Mouse (Mus musculus) G1E (cell line): ENCODE data around the gene Morc1. TPM values are rescaled to one million over a fixed set of nuclear protein-coding genes. Genes with fewer than 3 reads are reported as not detected.

ENCODE experiments used
- ATAC-seq: 2 replicates; pipeline ENCODE4 v1.8.0; 2016; ENCODE audit warnings: mild to moderate bottlenecking; ENCODE audit not compliant: insufficient number of reproducible peaks, poor library complexity, low FRiP score, severe bottlenecking; ENCODE audit errors: extremely low read depth
- DNase-seq: peaks from one replicate; pipeline ENCODE4 v3.0.0; 2012; ENCODE audit warnings: low spot score
- H3K27me3 ChIP-seq: 2 replicates; pipeline ENCODE4 v1.6.1; 2012; ENCODE audit warnings: mild to moderate bottlenecking, low read length, inconsistent platforms; ENCODE audit not compliant: insufficient read depth
- H3K36me3 ChIP-seq: replicated peaks from 2 replicates; pipeline ENCODE3; 2012; ENCODE audit warnings: mild to moderate bottlenecking, inconsistent platforms
- H3K4me1 ChIP-seq: 2 replicates; pipeline ENCODE4 v1.6.1; 2012; ENCODE audit warnings: low read depth, low read length, inconsistent platforms, mixed read lengths; ENCODE audit not compliant: insufficient read depth
- H3K4me3 ChIP-seq: 2 replicates; pipeline ENCODE4 v1.5.1; 2012; ENCODE audit warnings: low read depth, mild to moderate bottlenecking, inconsistent platforms, low read length, moderate library complexity, mixed read lengths
- H3K9me3 ChIP-seq: replicated peaks from 2 replicates; pipeline ENCODE4 v1.6.1; 2012; ENCODE audit warnings: inconsistent platforms
- CTCF ChIP-seq: IDR thresholded peaks from 2 replicates; pipeline ENCODE4 v1.5.1; 2012; ENCODE audit warnings: low read depth, low read length, inconsistent platforms, mixed read lengths
- GATA1 ChIP-seq: IDR thresholded peaks from 2 replicates; pipeline ENCODE4 v1.6.1; 2012; ENCODE audit warnings: borderline replicate concordance, low read length, inconsistent platforms, mixed read lengths
- GATA2 ChIP-seq: IDR thresholded peaks from 2 replicates; pipeline ENCODE4 v1.6.1; 2012; ENCODE audit warnings: low read depth, low read length, inconsistent platforms, borderline replicate concordance
- POLR2AphosphoS5 ChIP-seq: IDR thresholded peaks from 2 replicates; pipeline ENCODE4 v1.6.1; 2012; ENCODE audit warnings: low read depth, low read length, inconsistent platforms; ENCODE audit not compliant: insufficient replicate concordance
- TAL1 ChIP-seq: conservative IDR thresholded peaks from 2 replicates; pipeline ENCODE4 v1.6.1; 2012; ENCODE audit warnings: low read depth, low read length, inconsistent platforms, mixed read lengths
- polyA plus RNA-seq: library from polyadenylated mRNA; stranded (reverse); fragments of >175 nt; gene quantifications from 2 replicates; pipeline ENCODE4 v1.2.3, GENCODE M21; 2012
- total RNA-seq, 2 experiments: library from RNA; stranded (forward) in 1 of 2; stranded (reverse) in 1 of 2; fragments of 200-1000 nt in 1 of 2; fragments of >200 nt in 1 of 2; fragmentation: Nextera tagmentation in 1 of 2; gene quantifications; 2 replicates each; pipeline ENCODE4 v1.2.3; 2014 to 2017

Morc1 gene
- total and polyA plus RNA-seq, 3 experiments = 0.05 TPM; not detected in 2

- no peak for DNase-seq
- Histone ChIP-seq H3K27me3 (0 out of 2 replicates have a peak, but pooled peaks cover 5% of the 10 kb centered on the region), H3K36me3 (no peaks in the 10 kb centered on the region), H3K4me1 (peaks cover 10% of the 10 kb centered on the region; the same call in 1 of the 2 replicates), H3K4me3 (no peak overlapping the region), H3K9me3 (no peaks in the 10 kb centered on the region)
- ATAC-seq = no peak
- no peak for TF ChIP-seq GATA2
- TF ChIP-seq TAL1 = no peak
- TF ChIP-seq GATA1 = no peak
- TF ChIP-seq CTCF = no peak
- TF ChIP-seq POLR2AphosphoS5 = no peak
Observed at GRCm38 (mm10) chr16:48676205-48676604, 245.2 kb downstream of the Morc1 start.

DNA sequence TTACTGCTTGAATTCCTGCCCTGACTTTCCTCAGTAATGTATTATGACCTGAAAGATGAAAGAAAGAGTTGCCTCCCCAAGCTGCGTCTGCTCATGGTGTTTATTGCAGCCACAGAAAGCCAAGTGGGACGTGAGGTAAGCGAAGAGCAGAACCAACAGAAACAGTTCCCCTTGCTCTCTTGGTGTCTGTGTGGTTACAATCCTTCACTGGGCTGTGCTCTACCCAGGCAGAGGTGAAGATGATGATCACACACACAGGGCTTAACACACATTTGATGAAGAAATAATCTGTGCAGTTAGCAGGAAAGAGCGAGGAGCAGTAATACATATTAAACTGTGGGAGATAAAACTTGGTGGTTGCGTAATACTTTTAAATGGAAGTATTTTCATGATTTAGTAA lies 246.3 kb downstream of the Morc1 start:
- H3K9me3 ChIP-seq = no peaks in the 10 kb centered on the region
- TF ChIP-seq CTCF (no peak), GATA1 (no peak), POLR2AphosphoS5 (no peak), GATA2 (no peak), TAL1 (no peak)
- peaks cover 10% of the 10 kb centered on the region; the same call in 1 of the 2 replicates for H3K4me1 ChIP-seq
- H3K36me3 ChIP-seq = no peaks in the 10 kb centered on the region
- 0 out of 2 replicates have a peak, but pooled peaks cover 5% of the 10 kb centered on the region for H3K27me3 ChIP-seq
- H3K4me3 ChIP-seq = no peak overlapping the region
- ATAC-seq = no peak
- DNase-seq = no peak

DNA sequence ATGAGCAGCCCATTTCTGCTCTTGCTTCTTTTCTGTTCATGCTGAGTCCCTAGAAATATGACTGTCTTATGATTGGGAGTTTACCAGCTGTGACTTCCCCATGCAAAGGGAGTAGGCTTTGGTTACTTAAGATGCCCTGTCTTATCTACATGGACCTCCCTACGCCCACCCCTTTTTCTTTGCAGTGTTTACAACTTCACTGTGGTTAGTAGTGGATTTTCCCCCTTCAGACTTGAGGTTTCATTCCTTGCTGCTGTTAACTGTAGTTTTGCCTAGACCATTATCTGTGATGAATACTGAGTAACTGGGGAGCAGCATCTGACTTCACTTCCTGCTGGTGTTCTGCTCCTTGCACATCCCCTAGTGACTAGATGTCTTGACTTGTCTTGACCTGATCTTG lies 247.0 kb downstream of the Morc1 start:
- DNase-seq (no peak), ATAC-seq (no peak)
- TF ChIP-seq GATA1 = no peak
- no peak for TF ChIP-seq CTCF
- TF ChIP-seq TAL1 = no peak
- no peak for TF ChIP-seq POLR2AphosphoS5
- TF ChIP-seq GATA2 = no peak
- Histone ChIP-seq H3K4me3 (no peak overlapping the region), H3K9me3 (no peaks in the 10 kb centered on the region), H3K4me1 (peaks cover 10% of the 10 kb centered on the region; the same call in 1 of the 2 replicates), H3K27me3 (0 out of 2 replicates have a peak, but pooled peaks cover 5% of the 10 kb centered on the region), H3K36me3 (no peaks in the 10 kb centered on the region)

Other genes starting within 250 kb of the Morc1 start
- 49.6 and 56.4 TPM in 2 replicates for gene Dppa4, start 147.5 kb upstream of the Morc1 start, total RNA-seq (2014; fragmentation: Nextera tagmentation)
- gene Dppa4, start 147.5 kb upstream of the Morc1 start, total RNA-seq (2017) = 73.0 and 83.9 TPM in 2 replicates
- 10.1 and 12.0 TPM in 2 replicates for gene Dppa4, start 147.5 kb upstream of the Morc1 start, polyA plus RNA-seq
- gene Dppa2, start 127.3 kb upstream of the Morc1 start, total RNA-seq (2014; fragmentation: Nextera tagmentation) = 0.39 and 0.83 TPM in 2 replicates
- gene Dppa2, start 127.3 kb upstream of the Morc1 start, total RNA-seq (2017) = 0.06 and 0.11 TPM in 2 replicates
- gene Dppa2, start 127.3 kb upstream of the Morc1 start, polyA plus RNA-seq = not detected in 2 replicates
- not detected in 2 replicates for gene Gm5485, start 18.8 kb upstream of the Morc1 start, total RNA-seq (2014; fragmentation: Nextera tagmentation)
- not detected in 2 replicates for gene Gm5485, start 18.8 kb upstream of the Morc1 start, total RNA-seq (2017)
- gene Gm5485, start 18.8 kb upstream of the Morc1 start, polyA plus RNA-seq = not detected in 2 replicates